Mouse (Mus musculus) lung, postnatal 0 days (tissue): ENCODE data around the gene Il4. TPM values are rescaled to one million over a fixed set of nuclear protein-coding genes. Genes with fewer than 3 reads are reported as not detected.

Source experiments
- ATAC-seq: fragments of 200-750 bp; cut with Nextera tagmentation; 2 replicates; pipeline ENCODE4 v1.8.0; 2017; ENCODE audit warnings: moderate library complexity
- DNase-seq: peaks from one replicate; pipeline ENCODE4 v3.0.0-alpha.2; 2016; ENCODE audit warnings: low spot score
- H3K27ac ChIP-seq: fragments of 300-500 bp; sonication (generic); 2 replicates; pipeline ENCODE4 v1.5.1; 2014; ENCODE audit warnings: antibody characterized with exemption, mild to moderate bottlenecking, low read length, mixed read lengths
- H3K27me3 ChIP-seq: fragments of 300-500 bp; sonication (generic); replicated peaks from 2 replicates; pipeline ENCODE4 v1.6.1; 2014; ENCODE audit warnings: low read length, mixed read lengths; ENCODE audit not compliant: insufficient read depth
- H3K36me3 ChIP-seq: fragments of 300-500 bp; sonication (generic); 2 replicates; pipeline ENCODE4 v1.6.1; 2014; ENCODE audit warnings: low read length, mixed read lengths; ENCODE audit not compliant: insufficient read depth
- H3K4me1 ChIP-seq: fragments of 300-500 bp; sonication (generic); 2 replicates; pipeline ENCODE4 v1.6.1; 2014; ENCODE audit warnings: antibody characterized with exemption, low read depth, low read length, mixed read lengths; ENCODE audit not compliant: insufficient read depth
- H3K4me2 ChIP-seq: fragments of 300-500 bp; sonication (generic); replicated peaks from 2 replicates; pipeline ENCODE4 v1.6.1; 2014; ENCODE audit warnings: low read depth, mild to moderate bottlenecking, low read length, moderate library complexity, mixed read lengths
- H3K4me3 ChIP-seq: fragments of 300-500 bp; sonication (generic); 2 replicates; pipeline ENCODE4 v1.5.1; 2014; ENCODE audit warnings: low read depth, low read length
- H3K9ac ChIP-seq: fragments of 300-500 bp; sonication (generic); replicated peaks from 2 replicates; pipeline ENCODE4 v1.6.1; 2014; ENCODE audit warnings: low read depth, mild to moderate bottlenecking
- H3K9me3 ChIP-seq: fragments of 300-500 bp; sonication (generic); 2 replicates; pipeline ENCODE4 v1.6.1; 2016; ENCODE audit warnings: low read length, mixed read lengths
- CTCF ChIP-seq: IDR thresholded peaks from 2 replicates; pipeline ENCODE4 v1.5.1; 2016; ENCODE audit warnings: antibody characterized with exemption, mild to moderate bottlenecking
- EP300 ChIP-seq: IDR thresholded peaks from 2 replicates; pipeline ENCODE4 v1.6.1; 2016; ENCODE audit warnings: antibody characterized with exemption, mild to moderate bottlenecking, control low read depth
- WGBS: fragments of 180-500 bp; shearing (Covaris S2); extraction: QIAGEN DNeasy Blood & Tissue Kit; methylation state at CpG from one replicate; pipeline ENCODE4 v1.1.7; 2014; 5-methylcytosine and 5-hydroxymethylcytosine counted together
- polyA plus RNA-seq: library from polyadenylated mRNA; unstranded; fragments of >200 nt; fragmentation: Nextera tagmentation; extraction: Ambion mirVana; gene quantifications from 2 replicates; pipeline ENCODE4 v1.2.1, GENCODE M21; 2015

Il4 gene
- polyA plus RNA-seq, 1 experiment from 2014 or later: 0.64 TPM

DNA sequence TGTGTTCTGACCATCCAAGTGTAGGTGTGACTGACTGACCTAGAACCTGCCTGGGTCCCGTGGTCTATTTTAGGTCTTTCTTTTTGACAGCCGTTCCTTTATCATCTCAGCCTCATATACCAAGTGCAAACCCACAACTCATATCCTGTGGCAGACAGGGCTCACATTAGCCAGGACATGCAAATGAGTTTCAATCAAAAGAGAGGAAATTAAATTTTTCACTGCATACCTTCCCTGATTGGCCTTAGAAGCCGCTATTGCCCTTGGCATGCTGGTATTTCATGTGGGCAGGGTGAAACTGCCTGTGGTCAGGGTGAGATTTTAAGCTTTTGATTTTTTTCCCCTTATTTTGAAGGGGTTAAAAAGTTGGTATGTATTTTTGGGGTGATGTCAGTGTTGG, 8.8 kb downstream of the Il4 start:
- DNase-seq (no peak), ATAC-seq (no peak)
- H3K4me2 ChIP-seq: no peak overlapping the region
- no peak overlapping the region for H3K27ac ChIP-seq
- H3K4me3 ChIP-seq: no peak overlapping the region
- H3K9me3 ChIP-seq: no peaks in the 10 kb centered on the region
- TF ChIP-seq CTCF (no peak), EP300 (no peak)
- 0 out of 2 replicates have a peak, but pooled peaks cover 5% of the 10 kb centered on the region for H3K4me1 ChIP-seq
- H3K9ac ChIP-seq: no peak overlapping the region
- WGBS: 68% methylated on average over 3 of the region's 3 CpGs
- no peaks in the 10 kb centered on the region for H3K36me3 ChIP-seq
- no peaks in the 10 kb centered on the region for H3K27me3 ChIP-seq

DNA sequence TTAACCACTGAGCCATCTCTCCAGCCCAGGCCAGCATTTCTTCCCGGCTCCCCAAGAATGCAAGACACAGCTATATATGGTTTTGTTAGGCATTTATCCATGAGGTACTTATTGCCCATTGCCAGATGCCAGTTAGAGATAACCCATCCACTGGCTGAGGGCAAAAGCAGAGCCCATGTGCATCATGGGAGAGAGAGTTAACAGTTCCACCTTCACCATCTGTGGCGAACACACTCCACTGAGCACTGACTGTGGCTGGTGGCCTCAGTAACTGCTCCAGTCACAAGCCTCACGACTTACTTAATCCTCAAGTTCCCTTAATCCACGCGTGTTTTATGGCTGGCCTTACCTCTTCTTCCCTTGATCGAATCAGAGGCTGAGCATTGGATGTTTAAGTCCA, 9.2 kb downstream of the Il4 start:
- ATAC-seq (no peak), DNase-seq (no peak)
- H3K9ac ChIP-seq: no peak overlapping the region
- no peaks in the 10 kb centered on the region for H3K27me3 ChIP-seq
- no peak overlapping the region for H3K27ac ChIP-seq
- H3K4me2 ChIP-seq: no peak overlapping the region
- 0 out of 2 replicates have a peak, but pooled peaks cover 5% of the 10 kb centered on the region for H3K4me1 ChIP-seq
- no peak for TF ChIP-seq EP300
- TF ChIP-seq CTCF: no peak
- 82% methylated on average over 6 of the region's 6 CpGs for WGBS
- no peaks in the 10 kb centered on the region for H3K36me3 ChIP-seq
- no peaks in the 10 kb centered on the region for H3K9me3 ChIP-seq
- H3K4me3 ChIP-seq: no peak overlapping the region

DNA sequence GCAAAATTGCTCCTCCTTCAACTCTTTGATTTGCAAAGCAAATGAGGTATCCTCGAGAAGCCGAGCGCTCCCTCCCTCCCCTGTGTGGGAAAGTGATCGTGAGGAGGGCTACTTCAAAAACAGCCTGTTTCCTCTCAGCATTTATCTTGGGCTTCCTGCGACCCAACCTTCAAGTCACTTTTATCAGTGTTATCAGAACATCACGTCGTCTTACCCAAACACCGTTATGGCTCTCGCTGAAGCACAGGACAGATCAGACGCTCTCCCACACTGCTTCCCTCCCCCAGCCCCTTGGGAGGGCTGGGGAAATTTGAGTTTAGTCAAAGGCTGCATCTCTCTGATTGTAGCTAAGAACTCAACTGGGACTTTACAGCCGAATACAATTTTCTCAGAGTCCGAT, 12.9 kb downstream of the Il4 start:
- ATAC-seq (no peak), DNase-seq (peak; percentile 5)
- Histone ChIP-seq H3K4me3 (no peak overlapping the region), H3K36me3 (peaks cover 3% of the 10 kb centered on the region; the same call in 1 of the 2 replicates), H3K9me3 (no peaks in the 10 kb centered on the region), H3K27ac (no peak overlapping the region), H3K4me2 (0 out of 2 replicates have a peak overlapping the region, but pooled peaks have one; percentile 8), H3K27me3 (no peaks in the 10 kb centered on the region), H3K9ac (no peak overlapping the region), H3K4me1 (0 out of 2 replicates have a peak, but pooled peaks cover 5% of the 10 kb centered on the region)
- WGBS: 10% methylated on average over 12 of the region's 12 CpGs
- TF ChIP-seq EP300 (no peak), CTCF (no peak)

DNA sequence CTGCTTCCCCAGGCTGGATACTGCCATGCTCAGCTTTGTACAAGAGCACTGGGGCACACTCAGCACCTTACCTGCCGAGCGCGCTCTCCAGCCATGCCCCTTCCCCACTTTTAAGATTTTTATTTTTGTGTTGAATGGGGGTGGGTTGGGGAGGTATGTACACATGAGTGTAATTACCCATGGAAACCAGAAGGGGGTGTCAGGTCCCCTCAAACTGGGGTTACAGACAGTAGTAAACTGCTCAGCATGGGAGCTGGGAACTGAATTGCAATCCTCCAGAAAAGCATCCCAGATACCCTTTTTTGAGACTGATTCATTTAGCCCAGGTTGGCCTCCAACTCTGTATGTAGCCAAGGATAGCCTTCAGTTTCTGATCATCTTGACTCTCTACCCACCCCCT, 13.5 kb downstream of the Il4 start:
- Histone ChIP-seq H3K36me3 (peaks cover 3% of the 10 kb centered on the region; the same call in 1 of the 2 replicates), H3K9me3 (no peaks in the 10 kb centered on the region), H3K4me2 (no peak overlapping the region), H3K27me3 (no peaks in the 10 kb centered on the region), H3K27ac (no peak overlapping the region), H3K9ac (no peak overlapping the region), H3K4me1 (0 out of 2 replicates have a peak, but pooled peaks cover 5% of the 10 kb centered on the region), H3K4me3 (no peak overlapping the region)
- DNase-seq (no peak), ATAC-seq (no peak)
- WGBS: 95% methylated on average over 3 of the region's 3 CpGs
- TF ChIP-seq CTCF (peak; percentile 34; the same call in 1 of the 2 replicates), EP300 (no peak)

DNA sequence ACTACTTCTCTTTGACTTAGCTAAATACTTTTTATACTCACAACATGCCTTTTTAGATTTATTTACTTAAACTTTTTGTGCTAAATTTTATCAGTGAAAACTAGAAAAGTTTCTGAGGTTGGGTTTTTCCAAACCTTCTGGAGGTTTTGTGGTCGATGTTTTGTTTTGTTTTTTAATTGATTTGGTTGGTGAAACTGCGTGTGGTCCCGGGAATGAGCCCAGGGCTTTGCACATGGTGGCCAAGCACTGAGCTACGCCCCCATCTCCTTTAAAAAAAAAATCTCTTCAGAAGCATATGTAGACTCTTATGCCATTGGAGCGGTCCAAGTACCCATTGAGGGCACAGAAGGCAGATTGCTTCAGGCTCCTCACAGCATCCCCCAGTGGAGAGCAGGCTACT, 27.4 kb downstream of the Il4 start:
- H3K27ac ChIP-seq: no peak overlapping the region
- no peaks in the 10 kb centered on the region for H3K27me3 ChIP-seq
- WGBS: 92% methylated on average over 5 of the region's 5 CpGs
- ATAC-seq (no peak), DNase-seq (no peak)
- H3K9me3 ChIP-seq: no peaks in the 10 kb centered on the region
- no peak overlapping the region for H3K4me3 ChIP-seq
- H3K36me3 ChIP-seq: 0 out of 2 replicates have a peak, but pooled peaks cover 4% of the 10 kb centered on the region
- no peak overlapping the region for H3K9ac ChIP-seq
- TF ChIP-seq CTCF (no peak), EP300 (no peak)
- no peaks in the 10 kb centered on the region for H3K4me1 ChIP-seq
- H3K4me2 ChIP-seq: no peak overlapping the region

DNA sequence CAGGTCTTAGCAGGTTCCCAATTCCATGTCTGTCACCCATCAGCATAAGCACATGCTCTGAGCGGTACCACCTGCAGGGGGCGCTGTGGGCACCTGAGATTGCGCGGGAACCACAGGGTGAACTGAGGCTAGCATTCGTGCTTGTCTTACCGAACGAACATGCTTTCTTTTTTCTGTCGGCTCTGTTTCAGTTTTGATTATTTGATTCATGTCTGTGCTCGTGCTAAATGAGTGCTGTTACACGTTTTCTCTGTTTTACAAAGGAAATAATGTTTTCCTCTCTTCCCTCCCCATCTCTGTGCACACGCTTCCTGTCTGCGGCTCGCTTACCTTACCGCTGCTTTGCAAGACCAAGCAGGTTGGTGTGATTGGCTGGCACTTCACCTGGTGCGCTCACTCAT, 28.1 kb downstream of the Il4 start:
- TF ChIP-seq CTCF (peak; percentile 76), EP300 (no peak)
- Histone ChIP-seq H3K27me3 (no peaks in the 10 kb centered on the region), H3K4me3 (no peak overlapping the region), H3K9ac (no peak overlapping the region), H3K36me3 (0 out of 2 replicates have a peak, but pooled peaks cover 4% of the 10 kb centered on the region), H3K4me2 (no peak overlapping the region), H3K4me1 (no peaks in the 10 kb centered on the region), H3K9me3 (no peaks in the 10 kb centered on the region), H3K27ac (no peak overlapping the region)
- 43% methylated on average over 15 of the region's 15 CpGs for WGBS
- DNase-seq (peak; percentile 27), ATAC-seq (no peak)

DNA sequence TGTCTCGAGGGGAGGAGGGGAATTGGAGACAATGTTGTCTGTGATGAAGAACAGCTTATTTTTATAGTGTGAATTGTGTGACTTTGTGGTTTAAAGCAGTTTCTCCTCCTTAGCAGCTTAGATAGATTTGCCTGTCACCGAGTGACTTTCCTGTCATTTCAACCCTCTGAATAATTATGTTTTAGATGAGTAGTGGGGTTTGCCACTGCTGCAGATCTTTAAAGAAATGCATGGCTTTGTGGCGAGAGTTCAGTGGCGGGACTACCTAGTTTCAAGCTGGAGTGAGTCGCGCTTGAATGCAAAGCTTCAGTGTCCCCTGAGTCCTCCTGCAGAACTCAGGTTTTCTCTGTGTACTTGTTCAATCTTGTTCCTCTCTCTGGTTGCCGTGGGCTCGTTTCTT, 30.2 kb downstream of the Il4 start:
- Histone ChIP-seq H3K27me3 (no peaks in the 10 kb centered on the region), H3K36me3 (peaks cover 12% of the 10 kb centered on the region; the same call in 1 of the 2 replicates), H3K27ac (no peak overlapping the region), H3K4me2 (no peak overlapping the region), H3K4me1 (no peaks in the 10 kb centered on the region), H3K9me3 (no peaks in the 10 kb centered on the region), H3K4me3 (no peak overlapping the region), H3K9ac (no peak overlapping the region)
- TF ChIP-seq EP300: no peak
- TF ChIP-seq CTCF: no peak
- DNase-seq (no peak), ATAC-seq (no peak)
- 82% methylated on average over 8 of the region's 8 CpGs for WGBS
